Mouse (Mus musculus) adipocyte (in vitro differentiated cells): ENCODE measurements at regions not wholly inside any gene's neighbourhood (a gene's known extent, or its start where the extent isn't known, plus 50 kb on each side); places are given as distances from the start of the nearest gene placed in this dataset.
A peak's percentile ranks its signal among the peaks of the same experiment; 100 is the strongest.
"Not testable (repeated sequence)": the region's sequence is repeated elsewhere in the genome, so short reads cannot be mapped to it uniquely, and the experiment has no call there.

Experiments
- DNase-seq: peaks from one replicate; pipeline ENCODE4 v3.0.0-alpha.2; 2016; ENCODE audit warnings: low spot score

DNA sequence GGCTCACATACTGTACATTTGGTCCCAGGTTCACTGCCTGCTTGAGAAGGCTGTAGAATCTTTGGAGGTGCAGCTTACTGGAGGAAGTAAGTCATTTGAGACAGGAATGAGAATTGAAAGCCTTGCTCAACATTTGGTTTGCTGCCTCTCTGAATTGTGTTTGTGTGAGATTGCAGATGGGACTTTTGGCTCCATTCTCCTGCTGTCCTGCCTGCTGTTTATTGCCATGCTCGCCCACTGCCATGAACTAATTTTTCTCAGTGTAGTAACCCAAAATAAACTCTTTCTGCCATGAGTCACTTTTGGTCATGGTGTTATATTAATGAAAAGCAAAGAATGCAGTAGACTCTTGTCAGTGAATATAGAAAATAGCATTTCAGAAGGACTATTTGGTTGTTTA, 368.1 kb downstream of the Gm8797 start:
- peak; percentile 39 for DNase-seq

GRCm38 (mm10) chr3:6135754-6136153, 385.1 kb downstream of the Gm8797 start:
- DNase-seq: not testable (repeated sequence)

GRCm38 (mm10) chr3:6137374-6137773, 386.8 kb downstream of the Gm8797 start:
- DNase-seq: no peak

- no peak for DNase-seq
These were observed 423.2 kb downstream of the Gm8797 start for GRCm38 (mm10) chr3:6173775-6174174.

GRCm38 (mm10) chr3:6182533-6182932, 431.9 kb downstream of the Gm8797 start:
- no peak for DNase-seq

GRCm38 (mm10) chr3:6183400-6183799, 432.8 kb downstream of the Gm8797 start:
- no peak for DNase-seq

GRCm38 (mm10) chr3:6204656-6205055, 415.6 kb downstream of the 1700008P02Rik start:
- DNase-seq: no peak

DNA sequence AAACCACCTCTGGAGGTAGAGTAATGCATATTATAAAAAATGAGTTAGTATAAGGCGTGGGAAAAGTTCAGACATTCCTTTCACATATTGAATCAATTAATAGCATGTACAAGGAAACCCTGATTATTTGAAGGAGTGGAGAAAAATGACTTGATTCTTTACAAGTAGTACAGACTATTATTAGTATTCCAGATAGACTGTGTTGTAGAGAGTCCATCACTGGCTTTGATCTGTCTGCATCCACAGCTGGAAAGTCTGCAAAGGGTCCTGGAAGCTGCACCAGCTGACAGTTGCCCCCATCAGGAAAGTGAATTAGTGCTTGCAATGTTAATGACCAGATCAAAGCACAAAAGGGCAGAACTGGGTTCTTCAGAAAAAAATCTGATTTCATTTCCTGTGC, 391.6 kb downstream of the 1700008P02Rik start:
- DNase-seq: no peak
